Mouse (Mus musculus): ENCODE data around the gene Edc3.

Edc3 gene

DNA sequence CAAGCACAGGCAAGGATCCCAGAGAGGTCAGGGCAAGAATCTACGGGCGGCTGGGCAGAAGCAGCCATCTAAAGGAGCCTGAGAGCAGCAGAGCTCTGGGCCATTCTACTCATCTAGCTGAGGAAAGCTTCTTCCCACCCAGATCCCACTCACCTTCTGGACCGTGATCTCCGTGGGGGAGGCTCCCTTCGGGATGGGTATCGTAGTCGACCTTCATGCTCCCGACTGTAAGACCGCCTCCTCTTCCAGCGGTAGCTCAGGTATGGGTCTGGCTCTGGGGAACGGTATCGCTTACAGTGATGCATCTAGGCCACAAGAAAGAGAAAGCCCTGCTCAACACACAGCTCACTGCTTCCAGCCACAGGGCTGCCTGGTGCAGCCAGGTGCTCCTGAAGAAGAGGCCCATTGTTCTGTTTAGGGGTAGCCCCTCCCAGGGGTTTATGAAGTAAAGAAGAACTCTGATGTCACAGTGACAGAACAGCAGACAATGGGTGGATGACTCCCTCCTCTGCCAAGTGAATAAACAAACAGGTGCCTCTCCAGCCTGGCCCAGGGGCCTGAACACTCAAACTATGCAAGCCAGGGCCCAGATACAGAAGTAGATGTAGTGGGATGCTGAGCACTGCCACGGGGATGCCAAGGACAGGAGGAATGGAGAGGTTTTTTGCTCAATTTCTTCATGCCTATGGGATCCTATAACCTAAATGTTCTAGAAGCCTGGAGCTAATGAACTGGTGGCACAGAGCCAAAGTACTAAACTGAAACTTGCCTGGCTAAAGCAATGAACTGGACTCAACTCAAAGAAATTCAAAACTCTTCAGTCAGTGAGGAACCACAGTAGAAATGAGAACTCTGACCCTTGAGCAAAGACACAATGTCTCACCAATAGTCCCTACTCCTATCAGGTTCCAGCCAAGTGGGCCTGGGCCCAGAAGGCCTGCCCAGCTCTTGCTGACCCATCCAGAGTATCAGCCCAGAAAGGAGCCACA lies 53.5 kb downstream of the Edc3 start:
- DNase-seq (ENCODE audit: low read depth, low spot score) = no peak

DNA sequence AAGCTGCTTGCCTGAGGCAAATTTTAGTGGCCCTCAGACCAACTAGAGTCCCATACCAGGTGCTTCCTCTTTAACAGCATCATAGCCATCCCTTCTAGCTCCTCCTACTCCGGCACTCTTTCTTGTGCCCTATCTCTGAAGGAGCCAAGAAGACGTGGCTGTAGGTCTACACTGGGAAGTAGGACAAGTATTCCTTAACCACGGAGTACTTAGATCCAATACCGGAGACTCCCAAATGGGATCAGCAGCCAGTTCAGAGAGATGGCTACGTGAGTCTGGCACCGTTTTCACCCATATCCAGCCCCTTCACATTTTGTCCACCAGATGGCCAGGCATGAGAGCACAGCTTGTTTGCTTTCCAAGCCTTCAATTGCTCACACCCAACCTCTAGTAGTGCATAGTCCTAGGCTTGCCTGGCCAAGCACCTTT lies 54.2 kb downstream of the Edc3 start:
- peak; percentile 36 for DNase-seq (ENCODE audit: low read depth, low spot score)

DNA sequence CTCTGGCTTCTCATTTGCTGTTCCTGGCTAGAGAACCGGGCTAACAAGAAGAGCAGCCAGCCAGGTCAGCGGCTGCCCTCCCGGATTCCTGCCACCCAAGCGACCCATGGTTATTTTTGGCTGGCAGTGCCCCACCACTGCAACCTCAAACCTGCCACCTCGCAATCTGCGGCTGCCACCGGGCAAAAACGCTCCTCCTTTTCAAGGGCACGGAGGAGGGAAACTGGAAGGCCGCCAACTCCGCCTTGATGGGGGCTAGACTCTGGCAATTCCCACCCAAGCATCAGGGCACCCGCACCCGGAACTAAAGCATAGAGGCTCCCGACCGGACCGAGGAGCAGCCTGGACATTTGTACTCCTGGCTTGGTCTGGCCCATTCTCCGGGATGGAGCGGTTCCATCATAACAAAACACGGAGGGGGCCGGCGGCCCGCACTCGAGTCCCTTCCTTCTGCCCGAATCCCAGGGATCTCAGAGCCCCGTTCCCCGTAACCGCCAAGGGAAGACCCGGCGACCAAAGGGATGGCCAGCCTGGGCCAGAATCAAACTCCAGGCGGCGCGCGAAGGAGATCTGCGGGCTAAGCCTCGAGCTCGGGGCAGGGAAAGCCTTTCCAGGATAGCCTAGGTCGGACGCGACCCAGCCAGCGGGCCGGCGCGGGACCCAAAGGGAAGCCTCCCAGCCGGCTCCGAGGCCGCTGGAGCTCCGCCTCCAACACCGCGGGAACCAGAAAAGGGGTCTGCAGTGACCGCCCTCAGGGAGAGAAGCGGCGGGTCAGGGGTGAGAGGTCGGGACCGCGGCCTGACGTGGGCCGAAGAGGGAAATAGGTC lies 56.0 kb downstream of the Edc3 start:
- peak; percentile 87 for DNase-seq (ENCODE audit: low read depth, low spot score)

DNA sequence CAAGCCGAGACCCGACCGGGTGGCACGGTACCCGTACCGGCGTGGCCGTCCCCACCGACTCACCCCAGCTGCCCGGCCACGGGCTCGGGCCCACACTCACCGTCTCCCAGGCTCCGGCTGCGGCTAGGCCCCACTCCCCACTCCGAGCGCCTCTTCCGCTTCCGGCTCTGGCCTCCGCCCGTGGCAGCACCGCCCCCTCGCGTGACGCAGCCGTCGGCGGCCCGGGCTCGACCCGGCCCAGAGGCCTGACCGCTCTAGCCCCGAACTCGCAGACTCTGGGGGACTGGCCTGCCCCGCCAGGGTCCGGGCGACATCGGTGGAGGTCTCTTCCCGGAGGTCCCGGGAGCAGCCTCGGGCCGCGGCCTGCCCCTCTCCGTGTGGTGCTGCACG lies 56.6 kb downstream of the Edc3 start:
- DNase-seq (ENCODE audit: low read depth, low spot score) = peak; percentile 93

DNA sequence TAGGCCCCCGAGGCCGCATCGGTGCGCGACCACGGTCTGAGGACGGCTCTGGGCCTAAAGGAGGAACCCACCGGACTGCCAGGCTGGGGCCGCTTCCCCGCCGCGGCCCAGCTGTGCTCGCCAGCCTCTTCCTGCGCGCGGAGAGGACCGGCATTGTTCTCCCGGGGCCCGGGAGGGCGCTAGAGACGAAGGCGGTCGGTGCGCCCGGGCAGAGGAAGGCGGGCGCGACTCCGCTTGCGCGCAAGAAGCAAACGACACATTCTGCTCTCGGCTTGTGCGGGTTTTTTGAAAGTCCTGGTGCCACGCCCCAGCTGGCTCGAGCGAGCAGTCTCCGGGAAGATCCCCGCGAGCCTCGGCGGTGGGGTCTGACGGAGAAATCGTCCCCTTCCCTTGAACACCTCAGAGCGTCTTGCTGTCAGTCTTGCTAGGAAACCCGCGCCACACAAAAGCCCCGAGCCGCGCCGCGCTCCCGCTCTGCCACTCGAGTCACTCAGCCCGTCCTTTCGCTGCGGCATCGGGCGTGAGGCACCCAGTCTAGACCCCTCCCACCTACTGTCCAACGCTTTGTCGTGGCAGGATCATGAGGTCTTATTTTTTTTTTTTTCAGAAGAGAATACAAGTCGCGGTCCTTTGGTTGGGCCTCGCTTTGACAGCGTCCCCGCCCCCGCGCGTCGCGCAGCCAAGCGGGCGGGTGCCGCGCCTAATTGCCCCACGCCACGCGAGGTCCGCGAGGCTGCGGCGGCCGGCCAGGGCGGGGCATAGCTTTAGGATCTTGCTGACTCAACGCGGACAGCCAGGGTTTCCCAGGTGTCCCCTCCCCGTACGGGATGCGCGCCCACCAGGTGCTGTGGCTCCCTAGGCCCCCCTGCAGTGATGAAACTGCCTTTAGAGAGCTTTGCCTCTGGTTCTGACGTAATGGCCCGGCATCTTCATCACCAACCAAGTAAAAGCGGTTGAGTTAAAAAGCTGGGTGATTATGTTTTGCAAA lies 57.3 kb downstream of the Edc3 start, which contains the start of gene Clk3:
Gene Clk3, minus strand, starts transcription at position 497 of the 988 bp plus-strand sequence.
- DNase-seq (ENCODE audit: low read depth, low spot score) = peak; percentile 78

DNA sequence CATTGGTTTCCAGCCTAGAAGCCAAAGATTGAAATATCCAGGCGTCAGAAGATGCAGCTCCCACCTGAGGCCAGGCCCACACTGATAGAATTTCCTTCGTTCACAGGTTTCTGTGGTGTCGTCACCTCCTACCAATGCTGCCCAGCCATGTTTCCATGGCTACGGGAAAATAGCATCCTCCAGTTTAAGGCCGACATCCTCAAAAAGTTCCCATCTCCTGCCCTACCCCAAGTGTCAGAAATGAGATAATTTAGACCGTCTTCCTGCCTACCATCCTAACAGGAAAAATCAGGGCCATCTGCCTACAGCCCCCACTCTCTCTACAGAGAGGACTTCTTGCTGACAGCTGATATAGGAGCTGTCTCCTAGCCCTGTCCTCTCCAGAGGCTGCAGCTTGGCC lies 58.1 kb downstream of the Edc3 start:
- peak; percentile 39 for DNase-seq (ENCODE audit: low read depth, low spot score)

DNA sequence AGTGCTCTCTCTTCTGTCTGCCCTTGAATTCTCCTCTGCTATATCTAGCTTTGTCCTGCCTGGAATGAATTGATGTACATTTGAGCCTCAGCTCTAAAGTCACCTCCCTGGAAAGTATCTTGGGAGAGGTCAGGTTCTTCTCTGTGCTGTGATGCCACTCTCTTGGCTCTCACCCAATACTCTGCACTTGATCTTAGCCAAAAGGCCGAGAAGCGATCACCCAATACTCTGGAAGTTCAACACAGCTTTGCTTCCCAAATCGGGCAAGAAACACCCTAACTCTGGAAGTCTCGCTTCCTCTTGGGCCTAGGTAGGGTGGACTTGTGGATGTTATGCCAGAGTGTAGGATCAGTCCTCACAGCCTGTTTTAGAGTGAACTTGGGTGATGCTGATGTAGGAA lies 58.9 kb downstream of the Edc3 start:
- DNase-seq (ENCODE audit: low read depth, low spot score) = no peak

DNA sequence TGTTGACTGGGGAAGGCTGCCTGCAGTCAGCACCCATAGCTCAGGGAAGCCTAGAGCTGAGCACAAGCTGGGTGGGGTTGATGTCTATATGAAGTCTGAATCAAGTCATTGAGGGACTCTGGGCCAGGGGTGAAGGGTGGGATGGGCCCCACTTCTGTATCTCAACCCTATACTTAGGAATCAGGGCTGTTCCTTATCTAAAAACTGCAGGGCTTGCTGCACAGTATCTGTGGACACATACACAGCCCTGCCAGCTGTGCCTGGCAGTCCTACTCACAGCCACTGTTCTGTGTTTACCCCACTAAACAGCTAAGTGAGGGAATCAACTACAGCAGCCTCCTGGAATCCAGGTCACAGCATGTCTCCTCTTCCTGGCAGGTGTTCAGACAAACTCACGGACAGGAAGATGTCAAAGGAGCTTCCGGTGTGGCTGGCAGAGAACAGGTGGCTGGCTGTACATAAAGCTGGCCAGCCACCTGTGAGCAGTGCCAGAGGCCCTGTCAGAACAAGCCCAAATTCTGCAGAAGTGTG lies 61.3 kb downstream of the Edc3 start:
- no peak for DNase-seq (ENCODE audit: low read depth, low spot score)

DNA sequence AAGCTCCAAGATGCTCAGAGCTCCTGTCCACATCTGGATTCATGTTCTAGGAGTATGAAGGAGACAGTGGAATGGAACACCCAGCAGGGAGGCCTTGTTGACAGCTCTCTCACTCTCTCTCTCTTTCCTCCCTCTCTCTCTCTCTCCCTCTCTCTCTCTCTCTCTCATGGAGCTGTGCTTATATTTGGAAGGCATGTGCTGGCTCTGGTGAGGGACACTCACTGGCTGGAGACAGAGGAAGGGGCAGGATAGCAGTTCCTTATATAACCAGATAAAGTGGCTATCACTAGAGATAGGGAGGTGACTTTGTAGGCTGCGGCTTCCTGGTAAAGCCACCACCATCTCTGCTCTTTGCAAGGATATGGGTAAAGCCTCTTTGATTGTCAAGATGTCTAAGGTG lies 61.9 kb downstream of the Edc3 start:
- DNase-seq (ENCODE audit: low read depth, low spot score) = no peak

DNA sequence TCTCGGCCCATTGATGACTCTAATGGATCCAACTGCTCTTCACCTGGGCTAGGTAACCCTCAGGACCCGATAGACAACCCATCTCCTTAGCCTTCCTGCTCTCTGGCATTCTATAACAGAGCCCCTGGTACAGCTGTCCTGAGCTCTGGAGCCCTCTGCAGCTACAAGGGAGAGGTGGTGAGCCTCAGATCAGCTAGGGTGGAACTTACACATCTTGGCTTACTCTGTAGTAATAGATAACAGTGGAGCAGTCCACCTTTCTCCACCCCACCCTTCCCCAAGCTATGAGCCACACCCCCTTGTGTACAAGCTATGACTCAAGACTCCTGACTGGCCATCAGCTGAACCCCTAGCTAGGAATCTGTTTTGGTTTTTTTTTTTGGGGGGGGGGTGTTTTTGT lies 62.5 kb downstream of the Edc3 start:
- DNase-seq (ENCODE audit: low read depth, low spot score) = no peak

DNA sequence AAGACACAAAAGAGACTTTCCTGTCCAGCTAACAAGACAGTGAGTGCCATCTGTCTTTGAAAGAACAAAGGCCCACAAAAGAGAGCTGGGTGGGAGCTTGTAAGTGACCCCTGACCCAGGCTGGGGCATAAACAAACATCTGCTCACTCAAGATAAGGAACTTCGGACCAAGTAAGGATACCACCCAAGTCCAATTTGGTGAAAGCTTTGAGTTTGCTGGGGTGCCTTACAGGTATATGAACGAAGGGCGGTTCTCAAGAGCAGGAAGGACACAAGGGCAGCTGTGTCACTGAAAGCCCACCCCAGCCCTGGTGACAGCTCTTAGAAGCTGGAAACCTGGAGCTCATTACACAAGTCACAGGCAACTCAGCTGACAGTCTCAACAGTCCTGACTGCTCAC lies 65.4 kb downstream of the Edc3 start:
- DNase-seq (ENCODE audit: low read depth, low spot score) = no peak

DNA sequence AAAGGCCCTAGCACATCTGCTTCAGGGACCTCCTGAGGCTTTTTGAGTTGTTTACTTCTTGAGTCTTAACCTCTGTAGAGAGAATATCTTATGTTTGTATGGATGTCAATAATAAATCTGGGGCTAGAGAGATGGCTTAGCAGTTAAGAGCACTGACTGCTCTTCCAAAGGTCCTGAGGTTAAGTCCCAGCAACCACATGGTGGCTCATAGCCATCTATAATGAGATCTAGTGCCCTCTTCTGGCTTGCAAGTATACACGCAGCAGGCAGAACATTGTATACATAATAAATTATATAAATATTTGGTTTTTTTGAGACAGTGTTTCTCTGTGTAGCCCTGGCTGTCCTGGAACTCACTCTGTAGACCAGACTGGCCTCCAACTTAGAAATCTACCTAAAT lies 65.8 kb downstream of the Edc3 start:
- peak; percentile 46 for DNase-seq (ENCODE audit: low read depth, low spot score)

DNA sequence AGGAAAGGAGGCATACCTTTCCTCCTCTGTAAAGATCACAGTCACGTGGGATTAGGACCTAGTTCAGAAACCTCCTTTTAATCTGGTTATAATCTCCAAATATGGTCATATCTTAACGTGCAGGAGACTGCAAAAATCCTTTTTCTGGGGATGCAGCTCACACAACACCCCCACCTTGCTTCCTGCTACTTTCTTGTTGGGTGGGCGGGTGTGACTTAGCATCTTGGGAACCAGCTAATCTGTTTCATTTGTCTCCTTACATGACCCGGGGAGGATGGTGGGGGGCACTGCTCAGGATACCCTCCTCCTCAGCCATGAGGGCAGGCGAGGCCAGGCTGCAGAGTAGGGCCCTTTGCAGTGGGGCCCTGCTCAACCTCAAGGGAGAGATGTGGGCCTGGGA lies 66.7 kb downstream of the Edc3 start:
- no peak for DNase-seq (ENCODE audit: low read depth, low spot score)

DNA sequence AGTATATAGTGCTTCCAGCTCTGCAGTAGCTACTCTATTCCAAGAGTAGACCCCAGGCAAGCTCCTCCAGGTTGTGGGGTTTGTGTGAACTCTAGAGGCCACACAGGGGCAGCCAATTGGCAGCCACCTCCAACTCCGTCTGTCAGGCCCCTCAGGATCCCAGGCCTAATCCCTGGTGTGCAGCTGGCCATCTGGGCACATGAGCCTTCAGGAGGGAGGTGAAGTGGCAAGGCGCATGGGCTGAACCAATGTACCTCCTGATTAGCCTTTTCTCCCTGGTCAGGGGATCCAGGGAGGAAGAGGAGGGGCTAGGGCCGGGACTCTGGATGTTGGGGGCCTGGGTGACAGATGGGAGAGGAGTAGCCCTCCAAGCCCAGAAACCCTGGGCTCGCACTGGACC lies 67.4 kb downstream of the Edc3 start:
- DNase-seq (ENCODE audit: low read depth, low spot score) = no peak

DNA sequence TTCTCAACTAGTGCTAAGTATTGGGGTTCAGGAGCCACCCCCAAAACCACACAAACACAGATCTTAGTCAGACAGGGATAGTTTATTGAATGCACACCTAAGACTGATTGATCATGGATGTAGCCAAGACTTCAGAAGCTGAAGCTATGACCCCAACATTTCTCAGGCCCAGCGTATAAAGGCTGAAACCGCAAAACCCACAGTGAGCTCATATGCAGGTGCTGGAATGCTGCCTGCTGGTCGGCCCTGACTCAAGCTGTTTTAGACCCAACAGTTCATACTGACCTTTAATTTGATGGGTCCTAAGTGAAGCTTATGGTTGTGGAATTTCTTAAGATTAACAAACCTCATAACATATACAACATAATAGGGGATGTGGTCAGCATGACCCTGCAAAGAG lies 74.3 kb downstream of the Edc3 start:
- no peak for DNase-seq (ENCODE audit: low read depth, low spot score)

DNA sequence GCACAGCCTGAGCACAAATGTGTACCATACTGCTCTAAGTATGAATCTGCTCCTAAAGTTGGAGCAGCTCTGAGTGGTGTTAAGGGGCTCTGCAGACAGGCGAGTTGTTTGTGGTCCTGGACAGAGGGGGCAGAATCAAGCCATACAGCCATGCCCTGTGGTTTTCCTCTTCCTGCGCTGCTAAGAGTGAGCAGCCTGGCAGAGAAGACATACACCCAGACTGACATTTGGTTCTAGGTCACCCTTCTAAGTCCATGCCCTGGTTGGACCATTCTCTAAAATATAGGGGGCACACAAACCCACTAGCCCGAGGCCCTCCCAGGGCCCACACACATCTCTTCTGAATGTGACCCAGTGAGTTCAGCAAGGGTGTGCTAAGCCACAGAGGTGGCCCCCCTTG lies 81.4 kb downstream of the Edc3 start:
- no peak for DNase-seq (ENCODE audit: low read depth, low spot score)

DNA sequence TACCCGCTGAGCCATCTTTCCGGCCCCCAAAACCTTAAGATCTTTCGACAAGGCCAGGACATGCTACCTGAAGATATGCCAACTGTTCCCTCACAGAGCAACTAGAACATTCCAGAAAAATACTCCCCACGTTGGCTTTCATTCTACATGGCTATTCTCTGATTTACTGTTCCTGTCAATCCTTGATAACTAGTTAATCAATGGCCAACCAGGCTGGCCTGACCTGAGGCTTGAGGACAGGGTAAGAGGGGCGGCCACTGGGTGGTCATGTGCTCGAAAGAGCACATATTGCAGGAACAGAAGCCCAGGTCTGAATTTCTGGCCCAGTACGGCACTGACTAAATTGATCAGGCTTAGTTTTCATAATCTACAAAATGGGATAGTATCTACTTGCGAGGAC lies 89.1 kb downstream of the Edc3 start:
- DNase-seq (ENCODE audit: low read depth, low spot score) = no peak

DNA sequence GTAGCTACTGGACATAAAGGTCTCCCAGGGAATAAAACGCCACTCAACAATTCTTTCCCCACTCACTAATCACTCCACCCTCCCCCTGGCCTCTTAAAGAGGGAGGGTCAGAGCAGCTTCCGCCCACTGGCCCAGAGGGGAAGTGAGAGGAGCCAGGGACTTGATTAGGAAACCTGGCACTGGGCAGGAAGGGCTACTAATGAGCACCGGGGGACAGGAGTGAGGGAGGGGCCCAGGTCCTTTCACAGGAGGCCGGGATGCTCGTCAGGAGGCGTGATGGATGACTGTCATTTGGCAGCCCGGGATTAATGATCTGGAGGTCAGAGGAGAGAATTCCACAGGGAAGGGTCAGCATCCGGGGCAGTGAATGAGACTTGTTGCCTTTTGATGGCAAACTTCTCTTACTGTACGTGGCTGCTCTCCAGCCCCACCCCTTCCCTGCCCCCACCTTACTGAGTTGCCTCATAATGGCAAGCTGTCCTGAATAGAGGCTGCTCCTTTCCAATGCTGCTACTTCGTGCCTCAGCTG lies 90.4 kb downstream of the Edc3 start:
- peak; percentile 59 for DNase-seq (ENCODE audit: low read depth, low spot score)

DNA sequence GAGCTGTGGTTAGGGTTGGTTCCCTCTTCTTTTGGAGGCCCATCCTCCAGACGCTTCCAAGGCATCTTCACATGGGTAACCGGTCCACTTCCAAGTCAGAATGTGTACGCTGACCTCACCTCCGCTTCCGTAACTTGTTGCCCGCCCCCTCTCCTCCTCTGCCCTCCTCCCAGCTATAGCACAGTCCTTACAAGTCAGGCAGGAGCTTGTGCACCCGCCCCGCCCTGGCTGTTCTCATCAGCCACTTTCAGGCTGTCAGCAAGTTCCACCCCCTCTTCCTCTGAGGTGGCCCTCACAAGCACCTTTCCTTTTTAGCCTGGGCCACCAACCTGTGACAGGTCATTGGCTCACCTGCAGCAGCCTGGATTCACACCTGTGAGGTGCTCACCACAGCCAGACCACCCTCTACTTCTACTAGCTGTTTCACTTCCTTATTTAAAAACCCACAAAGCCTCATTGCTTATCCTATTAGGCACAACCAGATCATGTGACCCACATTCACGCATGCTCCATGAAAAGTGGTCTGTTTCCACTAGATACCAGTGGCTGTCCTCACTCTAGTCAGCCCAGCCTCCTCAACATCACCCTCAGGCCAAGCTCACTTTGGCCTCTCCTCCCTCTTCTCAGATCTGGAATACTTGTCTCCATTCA lies 92.1 kb downstream of the Edc3 start:
- DNase-seq (ENCODE audit: low read depth, low spot score) = peak; percentile 43

Measured in R1 (cell line).